Mouse (Mus musculus) myocyte (in vitro differentiated cells): ENCODE results near the gene Phf21a.

Source experiments
- MYOG ChIP-seq, 3 experiments: IDR thresholded peaks; one replicate each; pipeline ENCODE4 v1.6.1; 2011; ENCODE audit warnings: control low read depth in 2 of 3, low read depth in 2 of 3, mild to moderate bottlenecking in 2 of 3; ENCODE audit not compliant: insufficient read length in 2 of 3, control insufficient read depth in 1 of 3, insufficient read depth in 1 of 3
- USF1 ChIP-seq: IDR thresholded peaks from one replicate; pipeline ENCODE4 v1.6.1; 2011; ENCODE audit warnings: low read depth, mild to moderate bottlenecking, control low read depth, moderate library complexity

GRCm38 (mm10) chr2:92240816-92241215 lies 147.9 kb downstream of the Phf21a start:
- TF ChIP-seq MYOG (IDR thresholded peaks at IDR 0.05; ENCODE audit: control insufficient read depth in 1 of 3, insufficient read depth in 1 of 3, insufficient read length in 2 of 3, low read depth in 2 of 3) (no peak), USF1 (no peak)
